Mouse (Mus musculus) hematopoietic stem cell, adult 5-6 weeks (primary cell): ENCODE data around the gene Nr2e3. TPM values are rescaled to one million over a fixed set of nuclear protein-coding genes. Genes with fewer than 3 reads are reported as not detected.
"Not testable (repeated sequence)": the region's sequence is repeated elsewhere in the genome, so short reads cannot be mapped to it uniquely, and the experiment has no call there.

ENCODE experiments used
- ATAC-seq, 2 experiments: fragments of 125-278 bp in 1 of 2; replicated peaks in 1 of 2; 2 replicates each; pipeline ENCODE4 v1.8.0; 2016 to 2017; ENCODE audit warnings: inconsistent platforms in 2 of 2, mild to moderate bottlenecking in 2 of 2, moderate number of reproducible peaks in 2 of 2, low read depth in 1 of 2, moderate TSS enrichment in 1 of 2; ENCODE audit not compliant: low FRiP score in 2 of 2, poor library complexity in 2 of 2, severe bottlenecking in 2 of 2, insufficient read depth in 1 of 2, low TSS enrichment in 1 of 2
- total RNA-seq: library from RNA; stranded (forward); fragments of 172-1452, 232-1000 nt; gene quantifications from 2 replicates; pipeline ENCODE4 v1.2.3, GENCODE M21; 2017

The Nr2e3 gene
- total RNA-seq, 1 experiment from 2014 or later: not detected

DNA sequence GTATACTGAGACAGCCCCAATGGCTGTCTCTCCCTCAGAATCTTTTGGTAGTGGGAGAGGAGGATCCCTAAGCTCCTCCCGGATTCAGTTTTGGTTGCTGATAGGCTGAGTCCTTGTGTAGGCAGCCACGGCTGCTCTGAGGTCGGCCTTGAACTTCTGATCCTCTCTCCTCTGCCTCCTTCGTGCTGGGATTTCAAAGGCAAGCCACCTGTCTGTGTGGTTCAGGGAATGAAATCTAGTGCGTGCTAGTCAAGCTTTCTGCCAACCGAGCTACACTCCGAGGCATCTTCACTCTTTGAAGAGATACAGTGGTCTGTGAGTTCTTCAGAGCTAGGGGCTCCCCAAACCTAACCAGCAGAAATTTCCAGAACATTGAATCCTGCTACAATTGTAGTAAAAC lies 6.9 kb downstream of the Nr2e3 start:
- no peak for ATAC-seq

GRCm38 (mm10) chr9:59952515-59953070 lies 7.9 kb downstream of the Nr2e3 start:
- ATAC-seq: no peak

DNA sequence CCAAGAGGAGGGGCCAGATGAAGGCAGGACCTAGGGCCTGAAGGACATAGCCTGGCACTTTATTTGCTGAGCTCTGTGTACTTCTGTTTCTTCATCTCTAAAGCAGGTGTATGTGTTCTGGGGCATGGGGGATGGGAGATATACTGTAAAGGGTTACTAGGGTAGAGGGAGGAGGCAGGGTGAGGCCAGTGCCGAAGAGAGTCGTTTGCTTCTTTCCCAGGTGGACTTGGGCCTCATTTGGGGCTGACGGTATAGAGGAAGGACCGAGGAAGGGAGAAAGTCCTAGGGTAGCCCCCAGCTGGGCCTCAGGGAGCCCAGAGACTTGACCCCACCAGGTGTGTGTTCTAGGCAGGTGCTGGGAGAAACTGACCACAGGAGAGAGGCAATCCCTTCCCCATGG lies 8.5 kb downstream of the Nr2e3 start:
- no peak for ATAC-seq

- ATAC-seq: no peak
These were observed 9.3 kb downstream of the Nr2e3 start for GRCm38 (mm10) chr9:59951001-59951750.

DNA sequence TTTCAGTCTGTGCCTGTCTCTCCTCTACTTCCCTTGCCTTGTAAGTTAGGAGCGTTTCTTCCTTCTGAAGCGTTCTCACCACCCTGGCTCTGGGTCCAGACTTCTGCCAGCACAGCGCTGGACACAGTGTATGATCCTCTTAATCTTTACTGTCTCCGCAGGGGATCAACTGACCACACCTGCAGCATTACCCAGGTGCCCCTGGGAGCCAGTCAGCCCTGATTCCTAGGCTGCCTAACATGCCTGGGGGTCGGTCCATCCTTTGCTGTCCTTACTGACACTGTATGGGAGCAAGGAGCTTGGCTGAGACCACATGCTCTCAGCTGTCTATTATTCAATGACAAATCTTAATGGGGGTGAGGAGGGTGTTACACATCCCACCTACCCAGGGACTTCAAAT lies 10.5 kb downstream of the Nr2e3 start:
- ATAC-seq: no peak

DNA sequence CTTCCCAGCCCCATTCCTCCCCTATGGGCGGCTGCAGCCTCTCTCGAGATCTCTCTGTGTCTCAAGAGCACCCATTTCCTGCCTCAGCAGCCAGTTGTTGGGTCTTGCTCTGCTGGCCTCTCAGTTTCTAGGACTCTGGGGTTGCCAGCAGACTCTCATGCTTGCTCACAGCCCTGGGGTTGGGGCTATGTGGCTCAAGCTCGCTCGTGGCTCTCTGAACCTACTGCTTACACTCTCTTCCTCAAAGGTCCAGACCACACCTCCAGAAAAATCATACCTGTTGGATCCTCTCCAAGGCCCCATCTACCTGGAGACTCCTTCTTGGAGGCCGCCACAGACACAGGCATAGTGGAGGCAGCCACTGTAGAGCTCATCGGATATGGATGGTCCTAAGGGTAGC lies 10.9 kb downstream of the Nr2e3 start:
- ATAC-seq: no peak

GRCm38 (mm10) chr9:59948691-59949250 lies 11.7 kb downstream of the Nr2e3 start:
- no peak for ATAC-seq

DNA sequence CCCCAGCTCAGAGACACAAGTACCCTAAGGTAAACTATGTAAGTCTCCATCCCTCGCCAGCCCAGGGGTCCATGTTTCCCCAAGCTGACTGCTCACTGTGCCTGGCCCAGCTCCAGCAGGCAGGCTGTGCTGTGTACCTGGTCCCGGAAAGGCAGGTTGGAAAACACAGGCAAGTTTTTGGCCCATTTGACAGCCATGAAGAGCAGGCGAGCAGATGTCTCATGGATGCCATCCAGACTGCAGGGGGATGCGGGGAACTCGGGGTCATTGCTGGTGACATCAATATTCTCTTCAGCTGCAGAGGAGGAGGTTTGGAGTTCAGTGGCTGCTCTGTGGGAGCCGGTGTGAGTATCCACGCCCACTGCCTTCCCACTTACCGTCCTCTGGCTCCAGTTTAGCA lies 12.2 kb downstream of the Nr2e3 start:
- ATAC-seq: no peak

DNA sequence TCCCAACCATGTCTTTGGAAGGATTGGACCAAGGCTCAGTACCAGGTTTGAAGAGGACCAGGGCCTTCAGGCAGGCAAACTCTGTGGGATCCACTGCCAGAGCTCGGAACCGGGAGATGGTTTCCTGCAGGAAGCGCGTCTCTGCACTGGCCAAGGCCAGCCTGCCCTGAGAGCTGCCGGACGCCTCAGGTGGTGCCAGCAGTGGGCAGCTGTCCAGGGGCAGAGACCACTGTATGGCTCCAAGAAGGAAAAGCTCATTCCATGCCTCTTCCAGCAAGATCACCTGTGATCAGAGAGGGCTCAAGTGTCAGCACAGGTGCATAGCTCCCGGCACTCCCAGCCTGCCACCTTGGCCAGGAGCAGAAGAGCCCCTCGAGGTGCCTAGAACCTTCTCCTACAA lies 13.2 kb downstream of the Nr2e3 start:
- no peak for ATAC-seq

GRCm38 (mm10) chr9:59945241-59945640 lies 15.2 kb downstream of the Nr2e3 start:
- no peak for ATAC-seq

DNA sequence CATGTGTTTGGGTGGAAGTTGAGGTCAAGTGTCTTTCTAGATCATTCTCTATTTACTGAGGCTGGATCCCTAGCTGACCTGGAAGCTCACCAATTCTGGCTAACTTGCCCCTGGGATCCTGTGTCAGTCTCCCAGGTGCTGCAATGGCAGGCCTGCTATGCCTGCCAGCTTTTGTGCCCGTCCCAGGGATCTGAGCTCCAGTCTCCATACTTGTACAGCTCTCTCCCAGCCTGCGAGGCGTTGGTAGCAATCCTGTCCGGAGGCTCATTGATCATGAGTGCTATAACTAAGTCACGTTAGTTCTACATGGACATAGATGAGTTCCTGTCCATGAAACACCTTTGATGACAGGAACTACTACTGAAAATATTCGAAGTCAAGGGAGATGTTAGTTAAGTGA lies 16.6 kb downstream of the Nr2e3 start:
- ATAC-seq: no peak

- no peak for ATAC-seq
These were observed 17.9 kb downstream of the Nr2e3 start for GRCm38 (mm10) chr9:59942501-59943085.

DNA sequence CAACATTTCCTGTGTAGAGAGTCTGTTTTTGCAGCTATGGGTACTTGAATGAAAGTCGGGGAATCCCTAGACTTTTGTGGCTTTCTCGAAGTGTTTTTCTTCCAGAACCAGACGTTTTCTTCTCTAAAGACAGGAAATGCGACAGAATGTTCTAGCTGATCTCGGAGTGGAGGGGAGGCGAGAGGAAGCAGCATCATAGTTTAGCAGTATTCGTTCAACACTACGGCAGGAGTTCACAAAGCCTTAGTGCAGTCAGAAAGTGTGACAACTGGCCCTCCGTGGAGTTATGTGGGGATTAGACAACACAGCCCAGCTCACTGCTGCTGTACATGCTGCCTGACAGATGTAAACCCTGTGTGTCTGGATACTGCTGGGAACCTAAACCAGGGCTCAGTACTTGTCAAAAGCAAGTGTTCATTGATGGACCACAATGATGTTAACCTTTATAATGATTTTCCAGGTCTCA lies 18.5 kb downstream of the Nr2e3 start:
- peak; percentile 22 to 53; a peak in 2 of 4 replicates for ATAC-seq

DNA sequence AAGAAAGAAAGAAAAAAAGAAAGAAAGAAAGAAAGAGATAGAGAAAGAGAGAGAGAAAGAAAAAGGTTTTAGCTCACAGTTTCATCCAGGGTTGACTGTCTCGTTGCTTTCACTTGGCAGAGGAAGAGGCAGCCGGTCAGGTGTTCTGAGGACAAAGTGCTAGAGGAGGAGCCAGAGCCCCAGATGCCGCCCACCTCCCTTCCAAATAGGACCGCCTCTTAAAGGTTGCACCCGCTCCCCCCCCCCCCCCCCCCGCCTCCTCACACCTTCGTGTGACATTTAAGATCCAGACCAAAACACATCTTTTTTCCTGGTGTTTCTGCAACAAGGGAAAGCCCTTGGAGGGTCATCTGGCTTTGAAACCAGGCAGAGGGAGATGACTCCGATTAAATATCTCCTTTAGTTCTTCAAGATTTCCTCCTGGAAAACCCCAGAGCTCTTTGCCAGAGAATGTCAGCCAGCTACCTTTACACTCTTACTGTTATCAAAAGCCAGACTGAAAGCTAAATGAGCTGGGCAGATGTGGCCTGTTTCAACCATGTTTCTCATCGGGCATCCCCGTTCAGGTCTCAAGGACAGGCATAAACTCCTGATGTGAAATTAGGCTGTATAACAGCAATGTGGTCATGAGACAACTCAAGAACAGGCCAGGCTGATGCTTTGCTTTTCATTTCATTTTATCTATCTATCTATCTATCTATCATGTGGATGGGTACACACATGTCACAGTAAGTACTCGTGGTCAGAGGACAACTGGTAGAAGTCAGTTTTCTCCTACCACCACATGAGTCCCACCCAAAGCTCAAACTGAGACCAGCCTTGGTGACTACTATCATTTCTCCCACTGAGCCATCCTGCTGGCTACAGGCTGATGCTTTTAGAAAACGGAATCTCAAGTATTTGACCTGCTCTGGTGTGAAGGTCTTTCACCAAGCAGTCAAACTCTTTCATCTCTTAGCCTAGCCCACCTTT lies 19.3 kb downstream of the Nr2e3 start:
- peak in 1 of 2 experiments; percentile 36; a peak in 1 of 4 replicates for ATAC-seq

GRCm38 (mm10) chr9:59939691-59940090 lies 20.8 kb downstream of the Nr2e3 start:
- no peak for ATAC-seq

- no peak for ATAC-seq
These were observed 21.9 kb downstream of the Nr2e3 start for GRCm38 (mm10) chr9:59938529-59938928.

- not testable (repeated sequence) for ATAC-seq
These were observed 24.6 kb downstream of the Nr2e3 start for GRCm38 (mm10) chr9:59935866-59936265.
